Mouse (Mus musculus) A20 (cell line): ENCODE measurements around the gene Gm4791.

ENCODE experiments used
- DNase-seq: peaks from one replicate; pipeline ENCODE4 v3.0.0-alpha.2; 2011; ENCODE audit warnings: low read depth, low spot score

The Gm4791 gene

GRCm38 (mm10) chr9:46998338-46998791, at the start of gene Gm4791:
Gm4791 (plus strand) TSS chr9:46998741.
- no peak for DNase-seq

GRCm38 (mm10) chr9:46956286-46956685, 42.3 kb upstream of the Gm4791 start:
- no peak for DNase-seq

GRCm38 (mm10) chr9:46957420-46957950, 41.1 kb upstream of the Gm4791 start:
- DNase-seq: no peak

GRCm38 (mm10) chr9:46966028-46966427, 32.5 kb upstream of the Gm4791 start:
- no peak for DNase-seq

DNA sequence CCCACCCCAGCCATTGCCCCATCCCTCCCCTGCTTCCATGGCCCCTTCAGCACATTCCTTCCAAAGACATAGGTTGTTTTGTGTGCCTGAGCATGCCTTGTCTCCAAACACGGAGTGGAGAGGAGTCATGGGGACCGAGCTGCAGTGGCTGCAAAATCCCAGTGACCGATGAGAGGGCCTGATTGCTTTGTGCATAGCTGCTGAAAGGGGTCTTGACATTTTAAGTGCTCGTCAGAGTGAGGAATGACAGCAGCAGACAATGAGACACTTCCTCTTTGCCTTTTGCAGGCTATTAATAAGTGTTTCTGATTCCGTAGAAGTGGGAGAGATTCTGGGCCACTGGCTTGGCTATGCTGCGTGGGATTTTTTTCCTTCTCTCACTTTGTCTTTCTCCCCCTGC, 29.6 kb upstream of the Gm4791 start:
- DNase-seq: no peak

DNA sequence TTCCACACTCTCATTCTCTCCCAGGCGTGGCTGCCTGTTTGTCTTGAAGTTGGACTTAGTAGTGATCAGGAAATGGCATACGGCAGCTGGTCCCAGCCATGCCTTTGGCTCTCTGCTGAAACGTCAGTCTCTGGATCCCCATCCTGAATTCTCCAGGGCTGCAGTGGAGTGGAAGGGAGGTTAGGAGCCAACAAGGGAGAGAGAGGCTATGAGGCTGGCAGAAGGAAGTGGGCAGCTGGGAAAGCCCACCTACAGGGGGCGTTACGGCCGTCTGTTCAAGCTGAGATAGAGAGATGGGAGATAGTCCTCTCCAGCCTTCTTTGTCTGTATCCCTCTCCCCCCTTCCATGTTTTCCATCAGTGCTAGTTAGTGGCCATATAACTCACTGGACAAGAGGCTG, 29.1 kb upstream of the Gm4791 start:
- no peak for DNase-seq

DNA sequence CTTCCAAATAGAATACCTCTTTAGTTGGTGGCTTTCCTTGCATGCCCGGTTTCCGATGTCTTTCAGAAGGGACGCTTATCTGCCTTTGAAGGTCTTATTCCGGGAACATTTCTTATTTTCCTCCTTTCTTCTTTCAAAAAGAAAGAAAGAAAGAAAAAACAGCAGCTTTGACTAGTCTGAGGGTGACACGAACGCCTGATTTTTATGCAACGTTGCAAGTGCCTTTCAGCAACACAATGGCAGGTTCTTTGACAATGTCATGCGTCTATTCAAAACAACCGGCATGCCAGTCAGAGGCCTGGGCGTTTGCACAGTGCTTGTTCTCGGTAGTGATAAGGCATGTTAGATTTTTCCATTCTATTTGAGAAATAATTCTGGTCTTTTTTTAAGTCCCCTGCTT, 19.7 kb upstream of the Gm4791 start:
- DNase-seq: no peak

GRCm38 (mm10) chr9:46980111-46980510, 18.4 kb upstream of the Gm4791 start:
- no peak for DNase-seq

DNA sequence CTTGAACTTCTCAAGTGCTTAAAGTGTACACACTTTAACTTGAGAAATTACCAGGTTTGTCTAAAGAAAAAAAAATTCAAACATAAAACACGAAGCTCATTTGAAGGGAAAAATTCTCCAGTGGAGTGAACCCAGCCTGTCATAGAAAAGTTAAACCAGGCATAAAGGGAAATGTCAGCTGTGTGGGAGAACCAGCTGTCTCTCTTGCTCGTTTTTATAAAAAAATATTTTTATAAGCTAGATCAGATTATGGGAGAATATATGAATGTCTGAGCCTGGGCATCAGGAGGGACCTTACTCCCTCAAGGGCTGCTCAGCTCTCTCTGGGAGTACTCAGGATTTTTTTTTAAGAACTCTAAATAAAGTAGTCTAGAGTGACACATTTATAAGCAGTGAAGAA, 15.1 kb upstream of the Gm4791 start:
- no peak for DNase-seq

DNA sequence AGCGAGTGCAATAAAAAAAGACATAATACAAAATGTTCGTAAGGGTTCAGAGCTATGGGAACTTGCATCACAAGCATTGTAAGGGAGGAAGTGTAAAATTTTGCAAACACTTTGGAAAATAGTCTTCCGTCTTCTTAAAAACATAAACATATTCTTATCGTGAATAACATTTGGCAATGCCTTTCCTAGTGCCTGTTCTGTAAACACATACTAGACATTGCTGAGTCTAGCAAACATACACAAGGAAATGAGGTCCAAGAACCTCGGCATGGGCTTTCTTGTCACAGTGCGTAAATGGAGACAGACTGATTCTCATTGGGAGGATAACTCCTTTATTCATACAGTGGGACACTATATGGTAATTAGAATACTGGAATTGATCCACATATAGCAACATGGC, 43.0 kb downstream of the Gm4791 start:
- DNase-seq: no peak
